Mouse (Mus musculus) MEL (cell line): ENCODE data around the gene Ap4s1.

Experiments used
- CHD1 ChIP-seq: IDR thresholded peaks from 2 replicates; pipeline ENCODE4 v1.6.1; 2012; ENCODE audit warnings: low read depth, mild to moderate bottlenecking, inconsistent platforms, low read length, improper control_type of control experiment
- CTCF ChIP-seq, 3 experiments: IDR thresholded peaks in 2 of 3; conservative IDR thresholded peaks in 1 of 3; 2 replicates each; pipeline ENCODE4 v1.5.1; 2011 to 2012; ENCODE audit warnings: low read length in 3 of 3, low read depth in 2 of 3, mild to moderate bottlenecking in 2 of 3, improper control_type of control experiment in 1 of 3, inconsistent platforms in 1 of 3, mixed read lengths in 1 of 3, moderate library complexity in 1 of 3; ENCODE audit not compliant: control insufficient read depth in 1 of 3, insufficient read depth in 1 of 3, poor library complexity in 1 of 3, severe bottlenecking in 1 of 3
- EP300 ChIP-seq, 2 experiments: IDR thresholded peaks; 2 replicates each; pipeline ENCODE4 v1.6.1; 2011; ENCODE audit warnings: improper control_type of control experiment in 2 of 2, low read length in 2 of 2, low read depth in 1 of 2, mild to moderate bottlenecking in 1 of 2
- GATA1 ChIP-seq: IDR thresholded peaks from 2 replicates; pipeline ENCODE4 v1.6.1; 2011; ENCODE audit warnings: low read depth, low read length, improper control_type of control experiment
- HCFC1 ChIP-seq: IDR thresholded peaks from 2 replicates; pipeline ENCODE4 v1.6.1; 2012; ENCODE audit warnings: low read depth, mild to moderate bottlenecking, inconsistent platforms, low read length, improper control_type of control experiment, moderate library complexity
- JUND ChIP-seq: IDR thresholded peaks from 2 replicates; pipeline ENCODE4 v1.6.1; 2011; ENCODE audit warnings: low read depth, mild to moderate bottlenecking, improper control_type of control experiment, low read length
- MAFK ChIP-seq: IDR thresholded peaks from 2 replicates; pipeline ENCODE4 v1.6.1; 2011; ENCODE audit warnings: low read depth, mild to moderate bottlenecking, low read length, improper control_type of control experiment, borderline replicate concordance
- POLR2A ChIP-seq, 2 experiments: IDR thresholded peaks; 2 replicates each; pipeline ENCODE4 v1.6.1; 2011 to 2012; ENCODE audit warnings: low read length in 2 of 2, mild to moderate bottlenecking in 2 of 2, control low read depth in 1 of 2, improper control_type of control experiment in 1 of 2, low read depth in 1 of 2, moderate library complexity in 1 of 2; ENCODE audit not compliant: control insufficient read depth in 1 of 2, insufficient read depth in 1 of 2, poor library complexity in 1 of 2
- POLR2AphosphoS2 ChIP-seq: IDR thresholded peaks from 2 replicates; pipeline ENCODE4 v1.6.1; 2011; ENCODE audit warnings: low read length, improper control_type of control experiment
- RCOR1 ChIP-seq: IDR thresholded peaks from 2 replicates; pipeline ENCODE4 v1.6.1; 2012; ENCODE audit warnings: low read depth, mild to moderate bottlenecking, inconsistent platforms, low read length, improper control_type of control experiment
- TCF12 ChIP-seq: IDR thresholded peaks from 2 replicates; pipeline ENCODE4 v1.6.1; 2014; ENCODE audit warnings: low read depth, mild to moderate bottlenecking, inconsistent platforms, low read length, improper control_type of control experiment, moderate library complexity
- ZC3H11A ChIP-seq: IDR thresholded peaks from 2 replicates; pipeline ENCODE4 v1.6.1; 2012; ENCODE audit warnings: low read depth, mild to moderate bottlenecking, inconsistent platforms, low read length, improper control_type of control experiment

DNA sequence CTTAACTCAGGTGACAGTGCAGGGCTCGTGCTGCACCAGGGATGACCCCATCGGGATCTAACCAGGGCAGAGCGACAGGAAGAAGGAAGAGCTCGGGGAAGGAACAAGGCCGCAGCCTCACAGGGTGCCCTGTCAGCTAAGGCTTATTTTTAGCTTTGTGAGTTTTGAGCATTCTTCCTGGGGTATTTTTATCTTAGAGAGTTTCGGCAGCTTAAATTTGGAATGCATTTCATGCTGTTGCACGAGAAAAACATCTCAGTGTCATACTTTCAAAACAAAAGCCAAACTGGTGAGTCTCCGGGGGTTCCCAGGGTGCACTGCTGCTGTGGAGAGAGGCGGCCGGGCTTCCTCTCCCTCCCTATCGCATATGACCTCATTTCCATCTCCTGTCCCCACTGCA is 38.2 kb downstream of the Ap4s1 start:
- TF ChIP-seq HCFC1 (no peak), TCF12 (no peak), POLR2A (IDR thresholded peaks at IDR 0.05; ENCODE audit: control insufficient read depth in 1 of 2, insufficient read depth in 1 of 2, low read depth in 1 of 2, low read length in 2 of 2, poor library complexity in 1 of 2) (no peak), CTCF (IDR thresholded peaks at IDR 0.05 in 2 of 3, conservative IDR thresholded peaks at IDR 0.05 in 1 of 3; ENCODE audit: control insufficient read depth in 1 of 3, insufficient read depth in 1 of 3, low read depth in 2 of 3, low read length in 3 of 3, poor library complexity in 1 of 3, severe bottlenecking in 1 of 3) (no peak), EP300 (IDR thresholded peaks at IDR 0.05; ENCODE audit: low read depth in 1 of 2, low read length in 2 of 2) (no peak), MAFK (no peak), CHD1 (no peak), ZC3H11A (no peak), GATA1 (no peak), RCOR1 (no peak), POLR2AphosphoS2 (no peak), JUND (no peak)
